Mouse (Mus musculus): Measurements from ENCODE around the gene Onecut3. TPM values are rescaled to one million over a fixed set of nuclear protein-coding genes. Genes with fewer than 3 reads are reported as not detected.

The Onecut3 gene
- total and polyA plus RNA-seq, 2 experiments from 2014 or later: 0.18 to 1.9 TPM

GRCm38 (mm10) chr10:80502819-80503314 lies 8.2 kb downstream of the Onecut3 start:
- Histone ChIP-seq H3K27ac (ENCODE audit: low read depth, low read length) (no peak overlapping the region), H3K27me3 (ENCODE audit: insufficient read depth, low read length) (peaks cover 71% of the 10 kb centered on the region), H3K4me2 (ENCODE audit: low read depth) (no peak overlapping the region), H3K4me3 (ENCODE audit: low read depth, low read length) (no peak overlapping the region), H3K9ac (no peak overlapping the region), H3K4me1 (ENCODE audit: insufficient read depth) (no peaks in the 10 kb centered on the region), H3K36me3 (ENCODE audit: insufficient read depth) (no peaks in the 10 kb centered on the region), H3K9me3 (ENCODE audit: low read length) (no peaks in the 10 kb centered on the region)
- WGBS: 4% methylated on average over 22 of the region's 22 CpGs
- DNase-seq (no peak), ATAC-seq (no peak)
- no peak for TF ChIP-seq CTCF (IDR thresholded peaks at IDR 0.05; ENCODE audit: low read depth)

GRCm38 (mm10) chr10:80503599-80504220 lies 9.1 kb downstream of the Onecut3 start:
- 3% methylated on average over 27 of the region's 27 CpGs for WGBS
- no peak overlapping the region for H3K4me2 ChIP-seq (ENCODE audit: low read depth)
- ATAC-seq (no peak), DNase-seq (no peak)
- no peaks in the 10 kb centered on the region for H3K36me3 ChIP-seq (ENCODE audit: insufficient read depth)
- no peaks in the 10 kb centered on the region for H3K9me3 ChIP-seq (ENCODE audit: low read length)
- no peak overlapping the region for H3K9ac ChIP-seq
- H3K27me3 ChIP-seq (ENCODE audit: insufficient read depth, low read length): peaks cover 64% of the 10 kb centered on the region
- TF ChIP-seq CTCF (IDR thresholded peaks at IDR 0.05; ENCODE audit: low read depth): no peak
- H3K4me3 ChIP-seq (ENCODE audit: low read depth, low read length): no peak overlapping the region
- H3K4me1 ChIP-seq (ENCODE audit: insufficient read depth): no peaks in the 10 kb centered on the region
- no peak overlapping the region for H3K27ac ChIP-seq (ENCODE audit: low read depth, low read length)

GRCm38 (mm10) chr10:80504724-80505123 lies 10.1 kb downstream of the Onecut3 start:
- no peak overlapping the region for H3K27ac ChIP-seq (ENCODE audit: low read depth, low read length)
- H3K4me2 ChIP-seq (ENCODE audit: low read depth): no peak overlapping the region
- H3K4me3 ChIP-seq (ENCODE audit: low read depth, low read length): no peak overlapping the region
- H3K4me1 ChIP-seq (ENCODE audit: insufficient read depth): no peaks in the 10 kb centered on the region
- H3K9ac ChIP-seq: no peak overlapping the region
- no peaks in the 10 kb centered on the region for H3K9me3 ChIP-seq (ENCODE audit: low read length)
- DNase-seq: no peak
- H3K36me3 ChIP-seq (ENCODE audit: insufficient read depth): no peaks in the 10 kb centered on the region
- WGBS: 1% methylated on average over 9 of the region's 9 CpGs
- H3K27me3 ChIP-seq (ENCODE audit: insufficient read depth, low read length): peaks cover 59% of the 10 kb centered on the region
- TF ChIP-seq CTCF (IDR thresholded peaks at IDR 0.05; ENCODE audit: low read depth): no peak
- ATAC-seq: peak; percentile 44; the same call in 1 of the 2 replicates

GRCm38 (mm10) chr10:80506222-80506621 lies 11.6 kb downstream of the Onecut3 start:
- Histone ChIP-seq H3K4me2 (ENCODE audit: low read depth) (no peak overlapping the region), H3K9ac (no peak overlapping the region), H3K27me3 (ENCODE audit: insufficient read depth, low read length) (peaks cover 44% of the 10 kb centered on the region), H3K4me3 (ENCODE audit: low read depth, low read length) (no peak overlapping the region), H3K36me3 (ENCODE audit: insufficient read depth) (no peaks in the 10 kb centered on the region), H3K4me1 (ENCODE audit: insufficient read depth) (no peaks in the 10 kb centered on the region), H3K9me3 (ENCODE audit: low read length) (no peaks in the 10 kb centered on the region), H3K27ac (ENCODE audit: low read depth, low read length) (no peak overlapping the region)
- peak; percentile 80 for DNase-seq
- ATAC-seq: peak; percentile 63; the same call in 1 of the 2 replicates
- peak; percentile 82 for TF ChIP-seq CTCF (IDR thresholded peaks at IDR 0.05; ENCODE audit: low read depth)
- 1% methylated on average over 11 of the region's 11 CpGs for WGBS

- H3K9me3 ChIP-seq (ENCODE audit: low read length): no peaks in the 10 kb centered on the region
- H3K9ac ChIP-seq: no peak overlapping the region
- no peak overlapping the region for H3K4me3 ChIP-seq (ENCODE audit: low read depth, low read length)
- H3K27ac ChIP-seq (ENCODE audit: low read depth, low read length): no peak overlapping the region
- ATAC-seq (peak; percentile 82), DNase-seq (peak; percentile 83)
- no peaks in the 10 kb centered on the region for H3K36me3 ChIP-seq (ENCODE audit: insufficient read depth)
- no peaks in the 10 kb centered on the region for H3K4me1 ChIP-seq (ENCODE audit: insufficient read depth)
- peaks cover 21% of the 10 kb centered on the region for H3K27me3 ChIP-seq (ENCODE audit: insufficient read depth, low read length)
- H3K4me2 ChIP-seq (ENCODE audit: low read depth): peak overlapping the region; percentile 42
- peak; percentile 93 for TF ChIP-seq CTCF (IDR thresholded peaks at IDR 0.05; ENCODE audit: low read depth)
- WGBS: 8% methylated on average over 20 of the region's 20 CpGs
Measured at GRCm38 (mm10) chr10:80509412-80510272, 15.0 kb downstream of the Onecut3 start.

- Histone ChIP-seq H3K9ac (no peak overlapping the region), H3K27ac (ENCODE audit: low read depth, low read length) (no peak overlapping the region), H3K36me3 (ENCODE audit: insufficient read depth) (no peaks in the 10 kb centered on the region), H3K9me3 (ENCODE audit: low read length) (no peaks in the 10 kb centered on the region), H3K4me1 (ENCODE audit: insufficient read depth) (no peaks in the 10 kb centered on the region), H3K4me2 (ENCODE audit: low read depth) (no peak overlapping the region), H3K4me3 (ENCODE audit: low read depth, low read length) (no peak overlapping the region), H3K27me3 (ENCODE audit: insufficient read depth, low read length) (peaks cover 20% of the 10 kb centered on the region)
- 49% methylated on average over 10 of the region's 10 CpGs for WGBS
- DNase-seq (no peak), ATAC-seq (no peak)
- no peak for TF ChIP-seq CTCF (IDR thresholded peaks at IDR 0.05; ENCODE audit: low read depth)
Measured at GRCm38 (mm10) chr10:80510273-80510660, 15.6 kb downstream of the Onecut3 start.

- Histone ChIP-seq H3K4me3 (ENCODE audit: low read depth, low read length) (no peak overlapping the region), H3K36me3 (ENCODE audit: insufficient read depth) (no peaks in the 10 kb centered on the region), H3K9me3 (ENCODE audit: low read length) (no peaks in the 10 kb centered on the region), H3K9ac (0 out of 2 replicates have a peak overlapping the region, but pooled peaks have one; percentile 18), H3K27me3 (ENCODE audit: insufficient read depth, low read length) (peaks cover 11% of the 10 kb centered on the region), H3K4me2 (ENCODE audit: low read depth) (no peak overlapping the region), H3K4me1 (ENCODE audit: insufficient read depth) (no peaks in the 10 kb centered on the region), H3K27ac (ENCODE audit: low read depth, low read length) (no peak overlapping the region)
- ATAC-seq (no peak), DNase-seq (no peak)
- no peak for TF ChIP-seq CTCF (IDR thresholded peaks at IDR 0.05; ENCODE audit: low read depth)
- WGBS: 5% methylated on average over 19 of the region's 19 CpGs
Measured at GRCm38 (mm10) chr10:80513739-80514138, 19.1 kb downstream of the Onecut3 start.

All from forebrain, postnatal 0 days (tissue).